Mouse (Mus musculus) ES-Bruce4 (cell line): ENCODE results near the gene Cacna1g.

Experiments
- CTCF ChIP-seq: IDR thresholded peaks from one replicate; pipeline ENCODE4 v1.8.1; 2011; ENCODE audit warnings: low read depth, low read length
- EP300 ChIP-seq: IDR thresholded peaks from 2 replicates; pipeline ENCODE4 v1.6.1; 2011; ENCODE audit warnings: low read depth, low read length; ENCODE audit not compliant: insufficient read depth
- POLR2A ChIP-seq: IDR thresholded peaks from one replicate; pipeline ENCODE4 v1.8.1; 2011; ENCODE audit warnings: low read length; ENCODE audit not compliant: insufficient read depth

DNA sequence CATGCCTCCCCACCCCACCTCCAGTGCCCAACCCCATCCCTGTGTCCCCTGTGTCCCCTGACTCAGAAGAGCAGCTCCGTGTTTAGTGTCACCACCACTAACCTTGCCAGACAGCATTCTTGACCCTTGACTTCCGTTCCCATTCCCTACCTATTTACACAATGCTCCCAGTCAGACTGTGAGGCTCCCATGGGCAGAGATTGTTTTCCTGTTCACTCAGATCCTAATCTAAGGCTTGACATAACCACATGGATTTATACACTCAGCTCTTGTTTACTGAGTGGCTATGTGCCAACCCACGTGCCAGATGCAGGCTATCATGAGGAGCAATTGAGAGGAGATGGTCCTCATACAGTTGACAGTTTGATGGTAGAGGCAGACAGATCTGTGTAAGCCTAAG lies 108.7 kb downstream of the Cacna1g start:
- no peak for TF ChIP-seq CTCF
- no peak for TF ChIP-seq POLR2A
- TF ChIP-seq EP300, result no peak
